Mouse (Mus musculus) right cerebral cortex, postnatal 4 days (tissue): ENCODE results near the gene Grin3b.

Experiments used
- DNase-seq: peaks from one replicate; pipeline ENCODE4 v3.0.0-alpha.2; 2022

Gene Grin3b

GRCm38 (mm10) chr10:80019471-80020131 is 49.1 kb downstream of the Grin3b start:
- DNase-seq = no peak

GRCm38 (mm10) chr10:80020191-80020590 is 49.7 kb downstream of the Grin3b start:
- no peak for DNase-seq

GRCm38 (mm10) chr10:80020603-80021319 is 50.2 kb downstream of the Grin3b start:
- DNase-seq = no peak

GRCm38 (mm10) chr10:80021320-80021641 is 50.8 kb downstream of the Grin3b start:
- DNase-seq = no peak

GRCm38 (mm10) chr10:80022164-80022563 is 51.6 kb downstream of the Grin3b start:
- DNase-seq = no peak

- no peak for DNase-seq
These were observed 52.3 kb downstream of the Grin3b start for GRCm38 (mm10) chr10:80022806-80023205.

- no peak for DNase-seq
These were observed 53.2 kb downstream of the Grin3b start for GRCm38 (mm10) chr10:80023758-80024157.

GRCm38 (mm10) chr10:80024229-80025043 is 53.9 kb downstream of the Grin3b start:
- no peak for DNase-seq

- DNase-seq = no peak
These were observed 54.5 kb downstream of the Grin3b start for GRCm38 (mm10) chr10:80025044-80025347.

- DNase-seq = no peak
These were observed 54.9 kb downstream of the Grin3b start for GRCm38 (mm10) chr10:80025463-80025862.

- no peak for DNase-seq
These were observed 55.4 kb downstream of the Grin3b start for GRCm38 (mm10) chr10:80025889-80026288.
